Mouse (Mus musculus): ENCODE data around the gene Man1c1. TPM values are rescaled to one million over a fixed set of nuclear protein-coding genes. Genes with fewer than 3 reads are reported as not detected.
A peak's percentile ranks its signal among the peaks of the same experiment; 100 is the strongest.

Man1c1 gene
- polyA plus RNA-seq, 1 experiment from 2014 or later = 5.2 TPM

DNA sequence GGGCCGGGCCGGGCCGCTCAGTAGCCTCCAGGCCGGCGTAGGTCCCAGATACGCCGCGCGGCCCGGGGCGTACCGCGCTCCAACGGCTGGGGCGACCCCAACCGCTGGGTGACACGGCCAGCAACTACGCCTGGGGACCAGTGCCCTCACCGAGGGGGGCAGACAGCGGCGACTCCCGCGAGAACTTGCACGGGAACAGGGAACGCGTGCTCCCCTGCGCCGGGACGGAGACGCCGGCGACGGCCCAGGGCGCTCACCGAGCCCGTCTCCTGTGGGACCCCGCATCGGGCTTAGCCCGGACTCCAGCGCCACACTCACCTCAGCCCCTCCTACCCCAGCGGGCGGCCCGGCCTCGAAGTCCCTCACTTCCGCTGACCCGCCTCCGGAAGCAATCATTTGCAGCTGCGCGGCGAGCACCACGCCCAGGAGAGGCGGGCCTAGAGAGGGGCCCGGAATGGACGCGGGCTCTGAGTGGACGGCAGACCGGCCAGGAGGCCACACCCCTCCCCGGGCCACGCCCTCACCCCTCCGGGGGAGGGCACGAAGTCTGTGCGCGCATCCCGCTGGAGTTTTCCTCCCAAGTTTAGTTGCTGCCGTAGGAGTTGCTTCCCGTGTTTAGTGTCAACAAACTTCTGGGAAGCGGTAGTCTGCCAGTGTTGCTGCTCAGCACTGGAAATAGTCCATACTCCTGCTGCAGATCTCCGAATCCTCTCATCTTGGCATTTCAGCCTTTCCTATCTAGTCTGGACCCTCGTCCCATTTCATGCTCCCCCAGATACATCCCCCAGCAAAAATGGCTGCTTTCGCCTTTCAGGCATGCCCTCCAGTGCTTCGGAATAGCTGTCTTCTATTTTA, 168.9 kb downstream of the Man1c1 start, which contains the start of gene Mtfr1l:
Gene Mtfr1l, minus strand, starts transcription at position 456 of the 855 bp plus-strand sequence.
- Histone ChIP-seq H3K9me3 (ENCODE audit: control insufficient read depth, low read length) (no peaks in the 10 kb centered on the region), H3K4me1 (replicated peaks; ENCODE audit: control insufficient read depth, insufficient read depth, low read length) (peaks cover 11% of the 10 kb centered on the region)

GRCm38 (mm10) chr4:134534124-134534886, 169.8 kb downstream of the Man1c1 start:
- no peaks in the 10 kb centered on the region for H3K27me3 ChIP-seq (ENCODE audit: control insufficient read depth, insufficient read depth, low read length)
- ATAC-seq (replicated peaks; ENCODE audit: low FRiP score) (peak; percentile 9; the same call in 1 of the 2 replicates), DNase-seq (ENCODE audit: low spot score) (peak; percentile 81)
- peak overlapping the region; percentile 79 for H3K9ac ChIP-seq (ENCODE audit: low read length)
- H3K4me2 ChIP-seq (ENCODE audit: low read depth, low read length, severe bottlenecking) = peak overlapping the region; percentile 95
- peaks cover 11% of the 10 kb centered on the region for H3K4me1 ChIP-seq (replicated peaks; ENCODE audit: control insufficient read depth, insufficient read depth, low read length)
- H3K36me3 ChIP-seq (ENCODE audit: control insufficient read depth, insufficient read depth, low read length) = no peaks in the 10 kb centered on the region; the same call in 1 of the 2 replicates
- peak overlapping the region; percentile 50 for H3K27ac ChIP-seq (ENCODE audit: low read depth, low read length)
- peak overlapping the region; percentile 91 for H3K4me3 ChIP-seq (ENCODE audit: low read depth, low read length)
- WGBS = 1% methylated on average over 51 of the region's 57 CpGs
- H3K9me3 ChIP-seq (ENCODE audit: control insufficient read depth, low read length) = no peaks in the 10 kb centered on the region

More for the DNA sequence above, 168.9 kb downstream of the Man1c1 start, which contains the start of gene Mtfr1l:
- Histone ChIP-seq H3K36me3 (ENCODE audit: control insufficient read depth, insufficient read depth, low read length) (no peaks in the 10 kb centered on the region; the same call in 1 of the 2 replicates), H3K27ac (ENCODE audit: low read depth, low read length) (peak within 1 kb of the TSS; percentile 50), H3K4me2 (ENCODE audit: low read depth, low read length, severe bottlenecking) (peak within 1 kb of the TSS; percentile 95), H3K27me3 (ENCODE audit: control insufficient read depth, insufficient read depth, low read length) (no peaks in the 10 kb centered on the region), H3K9ac (ENCODE audit: low read length) (peak within 1 kb of the TSS; percentile 79), H3K4me3 (ENCODE audit: low read depth, low read length) (peak within 1 kb of the TSS; percentile 91)
- WGBS = under 1% methylated on average over 70 of the region's 71 CpGs
- DNase-seq (ENCODE audit: low spot score) (peak; percentile 99), ATAC-seq (replicated peaks; ENCODE audit: low FRiP score) (peak; percentile 98)

- H3K27ac ChIP-seq (ENCODE audit: low read depth, low read length) = no peak overlapping the region
- no peak overlapping the region for H3K9ac ChIP-seq (ENCODE audit: low read length)
- H3K4me2 ChIP-seq (ENCODE audit: low read depth, low read length, severe bottlenecking) = peak overlapping the region; percentile 95
- H3K4me3 ChIP-seq (ENCODE audit: low read depth, low read length) = no peak overlapping the region; the same call in 1 of the 2 replicates
- H3K4me1 ChIP-seq (replicated peaks; ENCODE audit: control insufficient read depth, insufficient read depth, low read length) = peaks cover 11% of the 10 kb centered on the region
- DNase-seq (ENCODE audit: low spot score) (no peak), ATAC-seq (replicated peaks; ENCODE audit: low FRiP score) (no peak)
- H3K9me3 ChIP-seq (ENCODE audit: control insufficient read depth, low read length) = no peaks in the 10 kb centered on the region
- H3K36me3 ChIP-seq (ENCODE audit: control insufficient read depth, insufficient read depth, low read length) = no peaks in the 10 kb centered on the region; the same call in 1 of the 2 replicates
- WGBS = 90% methylated on average over 4 of the region's 4 CpGs
- no peaks in the 10 kb centered on the region for H3K27me3 ChIP-seq (ENCODE audit: control insufficient read depth, insufficient read depth, low read length)
Measured at GRCm38 (mm10) chr4:134533421-134533820, 170.7 kb downstream of the Man1c1 start.

- WGBS = 80% methylated on average over 4 of the region's 4 CpGs
- no peaks in the 10 kb centered on the region for H3K27me3 ChIP-seq (ENCODE audit: control insufficient read depth, insufficient read depth, low read length)
- DNase-seq (ENCODE audit: low spot score) (no peak), ATAC-seq (replicated peaks; ENCODE audit: low FRiP score) (no peak)
- no peaks in the 10 kb centered on the region for H3K9me3 ChIP-seq (ENCODE audit: control insufficient read depth, low read length)
- peaks cover 11% of the 10 kb centered on the region for H3K4me1 ChIP-seq (replicated peaks; ENCODE audit: control insufficient read depth, insufficient read depth, low read length)
- H3K9ac ChIP-seq (ENCODE audit: low read length) = no peak overlapping the region
- H3K4me2 ChIP-seq (ENCODE audit: low read depth, low read length, severe bottlenecking) = no peak overlapping the region
- H3K27ac ChIP-seq (ENCODE audit: low read depth, low read length) = no peak overlapping the region
- H3K36me3 ChIP-seq (ENCODE audit: control insufficient read depth, insufficient read depth, low read length) = no peaks in the 10 kb centered on the region; the same call in 1 of the 2 replicates
- no peak overlapping the region for H3K4me3 ChIP-seq (ENCODE audit: low read depth, low read length)
Measured at GRCm38 (mm10) chr4:134532928-134533327, 171.2 kb downstream of the Man1c1 start.

GRCm38 (mm10) chr4:134526220-134526619, 177.9 kb downstream of the Man1c1 start:
- no peaks in the 10 kb centered on the region for H3K27me3 ChIP-seq (ENCODE audit: control insufficient read depth, insufficient read depth, low read length)
- H3K27ac ChIP-seq (ENCODE audit: low read depth, low read length) = no peak overlapping the region
- no peak for ATAC-seq (replicated peaks; ENCODE audit: low FRiP score)
- H3K4me1 ChIP-seq (replicated peaks; ENCODE audit: control insufficient read depth, insufficient read depth, low read length) = peaks cover 4% of the 10 kb centered on the region; the same call in 1 of the 2 replicates
- no peak overlapping the region for H3K9ac ChIP-seq (ENCODE audit: low read length)
- no peaks in the 10 kb centered on the region; the same call in 1 of the 2 replicates for H3K36me3 ChIP-seq (ENCODE audit: control insufficient read depth, insufficient read depth, low read length)
- DNase-seq (ENCODE audit: low spot score) = no peak
- no peak overlapping the region for H3K4me2 ChIP-seq (ENCODE audit: low read depth, low read length, severe bottlenecking)
- H3K4me3 ChIP-seq (ENCODE audit: low read depth, low read length) = no peak overlapping the region
- no peaks in the 10 kb centered on the region for H3K9me3 ChIP-seq (ENCODE audit: control insufficient read depth, low read length)
- 77% methylated on average over 5 of the region's 5 CpGs for WGBS

DNA sequence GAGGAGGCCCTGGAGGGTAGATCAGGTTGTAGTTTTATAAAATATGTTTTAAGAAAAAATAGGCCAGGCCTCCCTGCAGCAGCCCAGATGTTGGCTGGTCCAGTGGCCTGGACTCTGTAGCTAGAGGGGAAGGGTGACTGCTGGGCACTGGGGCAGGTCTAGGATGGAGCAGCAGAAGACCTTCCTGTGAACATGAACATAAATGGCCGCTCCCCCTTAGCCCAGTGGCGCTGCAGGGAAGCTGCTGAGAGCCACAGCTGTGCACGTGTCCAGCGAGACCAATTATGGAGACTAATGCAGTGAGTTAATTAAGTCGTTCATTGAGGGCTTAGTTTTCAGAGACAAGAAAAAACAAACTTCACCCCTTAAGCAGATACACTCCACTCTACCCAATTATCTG, 178.3 kb downstream of the Man1c1 start:
- H3K27me3 ChIP-seq (ENCODE audit: control insufficient read depth, insufficient read depth, low read length) = no peaks in the 10 kb centered on the region
- 61% methylated on average over 5 of the region's 5 CpGs for WGBS
- H3K4me1 ChIP-seq (replicated peaks; ENCODE audit: control insufficient read depth, insufficient read depth, low read length) = peaks cover 4% of the 10 kb centered on the region; the same call in 1 of the 2 replicates
- H3K36me3 ChIP-seq (ENCODE audit: control insufficient read depth, insufficient read depth, low read length) = no peaks in the 10 kb centered on the region; the same call in 1 of the 2 replicates
- H3K9me3 ChIP-seq (ENCODE audit: control insufficient read depth, low read length) = no peaks in the 10 kb centered on the region
- H3K4me2 ChIP-seq (ENCODE audit: low read depth, low read length, severe bottlenecking) = no peak overlapping the region
- H3K27ac ChIP-seq (ENCODE audit: low read depth, low read length) = no peak overlapping the region
- no peak overlapping the region for H3K4me3 ChIP-seq (ENCODE audit: low read depth, low read length)
- H3K9ac ChIP-seq (ENCODE audit: low read length) = no peak overlapping the region
- ATAC-seq (replicated peaks; ENCODE audit: low FRiP score) (no peak), DNase-seq (ENCODE audit: low spot score) (peak; percentile 68)

GRCm38 (mm10) chr4:134523447-134523846, 180.6 kb downstream of the Man1c1 start:
- no peak for ATAC-seq (replicated peaks; ENCODE audit: low FRiP score)
- H3K4me3 ChIP-seq (ENCODE audit: low read depth, low read length) = no peak overlapping the region
- H3K4me2 ChIP-seq (ENCODE audit: low read depth, low read length, severe bottlenecking) = no peak overlapping the region
- no peak for DNase-seq (ENCODE audit: low spot score)
- WGBS = 91% methylated on average over 4 of the region's 4 CpGs
- no peak overlapping the region for H3K27ac ChIP-seq (ENCODE audit: low read depth, low read length)
- H3K36me3 ChIP-seq (ENCODE audit: control insufficient read depth, insufficient read depth, low read length) = no peaks in the 10 kb centered on the region; the same call in 1 of the 2 replicates
- H3K4me1 ChIP-seq (replicated peaks; ENCODE audit: control insufficient read depth, insufficient read depth, low read length) = peaks cover 4% of the 10 kb centered on the region; the same call in 1 of the 2 replicates
- no peak overlapping the region for H3K9ac ChIP-seq (ENCODE audit: low read length)
- H3K27me3 ChIP-seq (ENCODE audit: control insufficient read depth, insufficient read depth, low read length) = no peaks in the 10 kb centered on the region
- no peaks in the 10 kb centered on the region for H3K9me3 ChIP-seq (ENCODE audit: control insufficient read depth, low read length)

DNA sequence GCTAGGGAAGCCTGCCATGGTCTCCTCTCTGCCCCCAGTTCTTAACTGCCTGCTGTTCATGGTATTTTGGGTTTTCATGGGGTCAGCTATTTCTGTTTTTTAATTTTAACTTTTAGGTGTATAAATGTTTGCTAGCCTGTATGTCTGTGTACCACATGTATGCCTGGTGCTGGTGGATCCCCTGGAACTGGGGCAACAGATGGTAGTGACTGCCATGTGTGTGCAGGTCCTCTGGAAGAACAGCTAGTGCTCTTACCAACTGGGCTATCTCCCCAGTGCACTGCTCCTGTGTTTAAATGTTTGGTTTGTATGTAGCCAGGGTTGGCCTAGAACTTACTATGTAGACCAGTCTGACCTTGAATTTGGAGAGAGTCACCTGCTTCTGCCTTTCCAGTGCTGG, 184.8 kb downstream of the Man1c1 start:
- no peak overlapping the region for H3K9ac ChIP-seq (ENCODE audit: low read length)
- no peaks in the 10 kb centered on the region; the same call in 1 of the 2 replicates for H3K36me3 ChIP-seq (ENCODE audit: control insufficient read depth, insufficient read depth, low read length)
- no peaks in the 10 kb centered on the region; the same call in 1 of the 2 replicates for H3K4me1 ChIP-seq (replicated peaks; ENCODE audit: control insufficient read depth, insufficient read depth, low read length)

More for the DNA sequence above, 184.8 kb downstream of the Man1c1 start:
- Histone ChIP-seq H3K9me3 (ENCODE audit: control insufficient read depth, low read length) (no peaks in the 10 kb centered on the region), H3K27me3 (ENCODE audit: control insufficient read depth, insufficient read depth, low read length) (no peaks in the 10 kb centered on the region), H3K4me2 (ENCODE audit: low read depth, low read length, severe bottlenecking) (no peak overlapping the region), H3K27ac (ENCODE audit: low read depth, low read length) (no peak overlapping the region), H3K4me3 (ENCODE audit: low read depth, low read length) (no peak overlapping the region)
- no peak for DNase-seq (ENCODE audit: low spot score)
- no peak for ATAC-seq (replicated peaks; ENCODE audit: low FRiP score)
